9 mouse cellular contexts compared by ENCODE assay signal in genomic region chr9:51180621-51181020, GRCm38 (mm10). TPM values are rescaled to one million over a fixed set of nuclear protein-coding genes. Genes with fewer than 3 reads are reported as not detected.
DNase-seq lines count a peak whose midpoint lies in the region; ATAC-seq lines count a peak whose summit lies in the region.
"Had no signal": no experiment of that assay in that cellular context is flagged by ENCODE, and none has a peak within 500 bp of the region (broad histone marks: within the 10 kb centered on the region; RNA-seq: fewer than 3 reads in every experiment).

No protein-coding gene starts in this region.

- no peaks in the 10 kb centered on the region for H3K4me1 ChIP-seq in heart, embryonic 12.5 days (replicated peaks)
- no peaks in the 10 kb centered on the region for H3K4me1 ChIP-seq in intestine, embryonic 16.5 days (ENCODE audit: control insufficient read depth, insufficient read depth, low read length)
- no peaks in the 10 kb centered on the region for H3K4me1 ChIP-seq in liver, embryonic 12.5 days
- H3K4me1 ChIP-seq: limb, embryonic 13.5 days had no signal

- H3K27me3 ChIP-seq in heart, embryonic 12.5 days (replicated peaks) = no peaks in the 10 kb centered on the region
- no peaks in the 10 kb centered on the region for H3K27me3 ChIP-seq in intestine, embryonic 16.5 days (replicated peaks; ENCODE audit: control insufficient read depth, insufficient read depth, low read length)
- H3K27me3 ChIP-seq in liver, embryonic 12.5 days (replicated peaks) = 0 out of 2 replicates have a peak, but pooled peaks cover 3% of the 10 kb centered on the region
- H3K27me3 ChIP-seq: limb, embryonic 13.5 days had no signal

- DNase-seq in heart, postnatal 4 days = peak; percentile 18
- DNase-seq in cerebellum, postnatal 14 days = peak; percentile 97
- peak; percentile 43 to 50 for DNase-seq in layer of hippocampus, postnatal 25 days (ENCODE audit: extremely low spot score in 1 of 2, low spot score in 1 of 2)
- DNase-seq in retina, postnatal 7 days (ENCODE audit: low read depth, low spot score) = peak; percentile 19
- DNase-seq in kidney, postnatal 14 days = no peak

- 80% methylated on average over 5 of the region's 5 CpGs for WGBS in heart, embryonic 12.5 days
- WGBS in intestine, embryonic 16.5 days = 74% methylated on average over 5 of the region's 5 CpGs
- 72% methylated on average over 5 of the region's 5 CpGs for WGBS in liver, embryonic 12.5 days (ENCODE audit: insufficient replicate concordance)

- H3K4me3 ChIP-seq in heart, embryonic 12.5 days = no peak overlapping the region
- H3K4me3 ChIP-seq in intestine, embryonic 16.5 days (ENCODE audit: low read length) = no peak overlapping the region
- H3K4me3 ChIP-seq in liver, embryonic 12.5 days = no peak overlapping the region
- H3K4me3 ChIP-seq: limb, embryonic 13.5 days had no signal

- no peaks in the 10 kb centered on the region for H3K9me3 ChIP-seq in heart, embryonic 12.5 days (replicated peaks)
- no peaks in the 10 kb centered on the region for H3K9me3 ChIP-seq in intestine, embryonic 16.5 days (ENCODE audit: control insufficient read depth, low read length)
- no peaks in the 10 kb centered on the region for H3K9me3 ChIP-seq in liver, embryonic 12.5 days (replicated peaks)
- H3K9me3 ChIP-seq: limb, embryonic 13.5 days had no signal

- H3K4me2 ChIP-seq in heart, embryonic 12.5 days = no peak overlapping the region
- no peak overlapping the region for H3K4me2 ChIP-seq in intestine, embryonic 16.5 days (ENCODE audit: low read depth, low read length)
- no peak overlapping the region for H3K4me2 ChIP-seq in liver, embryonic 12.5 days
- H3K4me2 ChIP-seq: limb, embryonic 13.5 days had no signal

- H3K27ac ChIP-seq in heart, embryonic 12.5 days (ENCODE audit: poor library complexity, severe bottlenecking) = no peak overlapping the region
- H3K27ac ChIP-seq in intestine, embryonic 16.5 days (ENCODE audit: low read length) = no peak overlapping the region
- H3K27ac ChIP-seq in liver, embryonic 12.5 days = no peak overlapping the region
- H3K27ac ChIP-seq: limb, embryonic 13.5 days had no signal

- H3K9ac ChIP-seq in heart, embryonic 12.5 days = no peak overlapping the region
- no peak overlapping the region for H3K9ac ChIP-seq in intestine, embryonic 16.5 days (ENCODE audit: low read depth, low read length)
- H3K9ac ChIP-seq in liver, embryonic 12.5 days = no peak overlapping the region
- H3K9ac ChIP-seq: limb, embryonic 13.5 days had no signal

- H3K36me3 ChIP-seq in heart, embryonic 12.5 days = no peaks in the 10 kb centered on the region
- no peaks in the 10 kb centered on the region for H3K36me3 ChIP-seq in intestine, embryonic 16.5 days (ENCODE audit: control insufficient read depth, insufficient read depth, low read length)
- H3K36me3 ChIP-seq in liver, embryonic 12.5 days = no peaks in the 10 kb centered on the region
- H3K36me3 ChIP-seq: limb, embryonic 13.5 days had no signal

- no peak for ATAC-seq in heart, embryonic 12.5 days (ENCODE audit: insufficient number of reproducible peaks, low FRiP score)
- ATAC-seq in intestine, embryonic 16.5 days = no peak
- no peak for ATAC-seq in liver, embryonic 12.5 days

RNA-seq across cellular contexts. Expression of gene Gm32742, which starts 15.3 kb away (rescaled TPM):
- not detected for total RNA-seq in heart, postnatal 4 days (2021)
- not detected in 2 replicates for polyA plus RNA-seq in heart, embryonic 12.5 days (2016; fragmentation: Nextera tagmentation; extraction: Ambion mirVana)
- not detected for total RNA-seq in layer of hippocampus, postnatal 25 days (2021)
- polyA plus RNA-seq in intestine, embryonic 16.5 days (2015; fragmentation: Nextera tagmentation; extraction: Ambion mirVana) = 0.01 TPM in 1 of 2 replicates, not detected in the other
- 0.02 and 0.04 TPM in 2 replicates for polyA plus RNA-seq in liver, embryonic 12.5 days (2016; fragmentation: Nextera tagmentation; extraction: Ambion mirVana)
- polyA plus RNA-seq: limb, embryonic 13.5 days had no signal

RNA-seq across cellular contexts. Expression of gene Pou2af1, which starts 32.9 kb away (rescaled TPM):
- total RNA-seq in heart, postnatal 4 days (2021) = under 1 TPM; 0.32 to 0.45 TPM
- not detected in 2 replicates for polyA plus RNA-seq in heart, embryonic 12.5 days (2016; fragmentation: Nextera tagmentation; extraction: Ambion mirVana)
- total RNA-seq in layer of hippocampus, postnatal 25 days (2021) = under 1 TPM in 1 of 2 experiments, not detected in 1; 0.10 TPM
- 0.07 and 0.10 TPM in 2 replicates for polyA plus RNA-seq in intestine, embryonic 16.5 days (2015; fragmentation: Nextera tagmentation; extraction: Ambion mirVana)
- polyA plus RNA-seq in liver, embryonic 12.5 days (2016; fragmentation: Nextera tagmentation; extraction: Ambion mirVana) = 0.05 TPM in 1 of 2 replicates, not detected in the other
- polyA plus RNA-seq: limb, embryonic 13.5 days had no signal
